Mouse (Mus musculus) NIH3T3 (cell line): ENCODE results near the gene Utf1.

Experiments used
- DNase-seq: peaks from one replicate; pipeline ENCODE4 v3.0.0-alpha.2; 2012; ENCODE audit warnings: low read depth

The Utf1 gene

DNA sequence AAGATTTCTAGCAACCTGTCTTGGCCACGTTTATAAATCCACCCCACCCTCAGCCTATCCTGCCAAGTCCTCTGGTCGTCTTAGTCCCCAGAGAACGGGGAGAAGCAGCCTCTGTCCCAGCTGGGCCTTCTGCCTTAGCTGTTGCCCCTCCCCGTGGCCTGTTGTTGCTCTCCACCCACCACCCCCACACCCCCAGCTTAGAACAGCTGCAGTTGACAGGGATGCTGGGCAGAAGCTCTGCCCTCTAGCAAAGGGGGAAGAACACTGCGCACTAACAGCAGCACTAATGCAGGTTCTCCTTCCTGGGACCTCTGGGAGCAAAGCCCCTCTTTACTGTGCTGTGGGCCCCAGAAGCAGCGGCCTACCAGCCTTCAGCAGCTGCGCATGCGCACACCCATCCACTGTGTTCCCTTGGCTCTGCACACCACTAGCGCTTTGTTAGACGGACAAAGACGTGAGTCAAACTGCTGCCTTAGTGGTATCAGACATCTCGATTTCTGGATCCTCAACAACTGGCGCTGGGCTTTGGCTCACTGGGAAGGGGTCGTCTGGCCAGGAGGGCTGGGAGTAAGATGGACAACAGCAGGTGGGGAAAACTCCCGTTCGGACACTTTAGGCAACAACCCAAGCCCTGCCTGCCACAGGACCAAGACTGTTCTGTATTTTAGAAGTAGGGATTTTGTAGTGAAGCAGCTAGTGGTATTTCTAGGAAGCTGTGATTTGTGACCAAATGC, 2.9 kb upstream of the Utf1 start:
- no peak for DNase-seq

DNA sequence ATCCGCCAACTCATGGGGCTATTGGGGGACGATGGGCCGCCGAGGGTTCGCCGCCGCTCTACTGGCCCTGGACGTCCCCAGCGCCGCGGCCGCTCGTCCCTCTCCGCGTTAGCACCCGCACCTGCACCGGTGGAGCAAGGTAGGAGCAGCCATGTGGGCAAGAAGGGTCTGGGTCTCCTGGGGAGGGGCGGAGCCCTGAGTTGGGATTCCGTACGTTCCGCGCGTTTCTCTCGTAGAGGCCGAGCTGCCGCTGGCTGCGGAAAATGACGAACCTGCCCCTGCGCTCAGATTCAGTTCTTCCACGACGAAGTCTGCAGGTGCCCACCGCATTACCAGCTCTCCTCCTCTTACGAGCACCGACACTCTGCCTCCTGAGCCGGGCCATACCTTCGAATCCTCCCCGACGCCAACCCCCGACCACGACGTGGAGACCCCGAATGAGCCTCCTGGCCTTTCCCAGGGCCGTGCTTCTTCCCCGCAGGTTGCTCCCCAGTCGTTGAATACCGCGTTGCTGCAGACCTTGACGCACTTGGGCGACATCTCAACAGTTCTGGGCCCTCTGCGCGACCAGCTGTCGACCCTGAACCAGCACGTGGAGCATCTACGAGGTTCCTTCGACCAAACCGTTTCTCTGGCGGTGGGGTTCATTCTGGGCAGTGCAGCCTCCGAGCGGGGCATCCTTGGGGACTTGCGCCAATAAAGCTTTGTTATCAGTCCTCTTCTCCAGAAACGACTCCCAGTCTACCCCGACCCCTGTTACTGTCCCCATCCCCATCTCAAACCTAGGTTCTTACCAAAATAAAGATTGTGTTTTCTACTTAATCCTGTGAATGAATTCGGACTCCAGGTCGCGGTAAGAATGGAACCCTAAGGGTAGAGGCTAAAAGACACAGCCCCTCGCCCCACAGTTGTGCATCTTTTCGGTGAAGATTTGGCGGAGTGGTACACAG, 977 bp downstream of the Utf1 start:
- no peak for DNase-seq

DNA sequence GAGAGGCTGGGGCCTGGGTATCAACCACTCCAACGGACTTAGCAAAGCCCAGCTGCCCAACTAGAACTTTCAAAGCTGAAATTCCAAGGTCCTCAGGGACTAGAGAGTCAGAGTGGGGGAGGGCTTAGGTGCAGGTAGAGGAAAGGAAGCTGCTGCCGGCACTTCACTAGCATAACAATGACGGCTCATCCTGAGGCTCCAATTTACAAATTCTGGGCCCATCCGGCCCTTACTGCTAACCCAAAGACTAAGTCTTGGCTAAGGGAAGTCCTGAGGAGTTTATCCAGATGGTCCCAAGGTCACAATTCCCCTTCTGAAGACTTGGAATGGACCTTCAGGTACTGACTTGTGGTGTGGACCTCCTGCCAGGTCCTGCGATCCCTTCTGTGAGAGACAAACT, 1.9 kb downstream of the Utf1 start:
- no peak for DNase-seq

DNA sequence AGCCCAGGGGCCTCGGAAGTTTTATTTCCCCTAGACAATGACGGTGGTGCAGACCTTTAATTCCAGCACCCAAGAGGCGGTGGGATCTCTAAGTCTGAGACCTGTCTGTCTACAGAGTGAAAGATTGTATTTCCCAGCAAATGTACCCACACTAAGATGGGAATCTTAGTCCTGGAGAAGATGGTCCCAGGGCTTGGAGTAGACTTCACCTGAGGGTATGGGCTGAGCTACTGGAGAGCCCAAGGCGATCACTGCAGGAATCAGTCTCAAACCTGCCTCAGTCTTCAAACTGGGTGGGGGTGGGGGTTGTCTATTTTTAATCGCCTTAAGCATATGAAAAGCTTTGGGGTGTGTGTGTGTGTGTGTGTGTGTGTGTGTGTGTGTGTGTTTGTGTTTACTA, 2.4 kb downstream of the Utf1 start:
- no peak for DNase-seq

DNA sequence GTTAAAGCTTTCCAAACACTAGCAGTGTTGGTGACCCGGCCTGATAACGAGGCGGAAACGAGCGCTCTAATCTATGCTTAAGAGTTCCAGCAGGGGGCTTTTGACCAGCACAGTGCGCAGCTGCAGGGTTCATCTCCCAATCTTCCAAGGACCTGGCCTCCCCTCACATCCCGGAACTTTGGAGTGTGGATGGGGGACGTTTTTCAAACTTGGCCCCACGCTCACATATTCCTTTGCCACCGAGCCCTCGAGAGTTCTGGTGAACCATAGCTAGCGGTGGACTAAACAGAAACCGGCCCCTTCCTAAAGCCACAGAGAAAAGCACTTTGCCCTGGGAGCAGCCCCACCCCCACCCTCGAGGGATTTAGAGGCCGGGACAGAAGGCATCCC, 6.3 kb downstream of the Utf1 start:
- peak; percentile 76 for DNase-seq

DNA sequence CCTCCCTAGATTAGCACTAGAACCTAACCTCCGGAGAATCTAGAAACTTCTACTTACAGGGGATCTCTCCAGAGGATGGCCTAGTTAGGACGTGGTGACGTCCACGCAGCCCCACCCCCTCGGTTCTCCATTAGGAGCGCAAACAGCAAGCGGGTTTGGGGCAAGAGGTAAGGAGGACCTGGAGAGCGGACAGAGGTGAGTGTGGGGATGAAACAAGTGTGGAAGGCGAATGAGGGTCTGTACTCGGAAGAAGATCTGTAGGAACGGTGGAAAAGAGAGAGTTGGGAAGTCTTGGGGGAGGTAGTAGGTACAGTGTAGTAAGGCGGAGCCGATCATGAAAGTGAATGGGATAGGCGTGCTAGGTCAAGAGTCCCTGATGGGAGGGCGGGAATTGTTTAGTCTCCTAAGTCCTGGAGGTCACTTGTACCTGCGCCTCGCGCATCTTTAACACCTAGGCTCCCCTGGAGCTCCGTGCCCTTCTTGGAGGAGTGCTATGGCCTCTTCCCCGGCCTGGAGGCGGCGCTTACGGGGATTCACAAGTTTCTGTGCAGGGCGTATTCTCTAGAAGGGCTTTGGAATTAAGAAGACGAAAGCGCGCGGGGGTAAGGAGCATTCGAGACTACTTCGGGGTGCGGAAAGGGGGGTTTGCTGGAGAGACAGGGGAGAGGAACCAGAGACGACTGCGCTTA, 6.8 kb downstream of the Utf1 start:
- peak; percentile 78 for DNase-seq

DNA sequence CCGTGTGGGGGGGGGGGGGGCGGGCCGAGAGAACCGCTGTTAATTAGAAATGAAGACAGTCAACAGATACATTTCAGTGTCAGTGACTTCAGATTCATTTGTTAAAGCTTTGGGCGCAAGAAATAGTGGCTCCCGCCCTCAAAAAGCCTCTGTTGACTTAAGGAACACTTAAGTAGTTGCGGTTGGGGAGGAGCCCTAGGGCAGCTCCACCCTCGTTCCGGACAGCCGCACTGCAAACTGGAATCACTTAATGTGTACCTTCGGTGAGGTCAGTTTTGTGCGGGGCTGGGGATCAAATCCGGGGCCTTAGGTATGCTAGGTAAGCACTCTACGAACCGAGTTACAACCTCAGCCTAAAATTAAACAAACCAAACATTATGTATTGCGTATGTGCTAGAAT, 7.5 kb downstream of the Utf1 start:
- peak; percentile 53 for DNase-seq

DNA sequence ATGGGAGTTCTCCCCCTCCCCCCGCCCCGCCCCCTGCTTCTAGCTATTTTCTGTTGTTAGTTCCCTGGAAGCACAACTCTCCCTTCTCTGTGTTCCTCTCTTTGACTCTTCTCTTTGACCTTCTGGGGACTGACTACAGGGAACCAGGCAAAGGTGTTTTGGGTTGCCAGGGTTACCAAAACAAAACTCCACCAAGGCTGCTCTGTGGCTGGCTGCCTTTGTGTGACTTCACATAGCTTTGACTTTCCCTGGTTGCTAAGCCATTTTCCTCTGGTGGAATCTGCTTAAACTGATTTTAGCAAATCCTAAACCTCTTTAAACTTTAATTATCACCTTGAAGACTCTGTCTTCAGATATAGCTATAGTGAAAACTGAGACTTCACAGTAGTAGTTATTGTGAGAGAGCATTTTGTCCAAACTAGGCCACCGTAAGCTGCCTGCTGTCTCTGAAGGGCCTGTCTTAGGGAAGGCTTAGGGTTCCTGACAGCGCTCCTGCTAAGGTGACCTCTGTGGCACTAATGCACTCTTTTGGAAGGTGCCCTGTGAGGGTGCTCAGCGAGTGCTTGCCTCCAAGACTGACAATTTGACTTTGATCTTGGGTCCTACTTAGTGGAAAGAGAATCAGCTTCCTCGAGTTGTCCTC, 8.5 kb downstream of the Utf1 start:
- no peak for DNase-seq

DNA sequence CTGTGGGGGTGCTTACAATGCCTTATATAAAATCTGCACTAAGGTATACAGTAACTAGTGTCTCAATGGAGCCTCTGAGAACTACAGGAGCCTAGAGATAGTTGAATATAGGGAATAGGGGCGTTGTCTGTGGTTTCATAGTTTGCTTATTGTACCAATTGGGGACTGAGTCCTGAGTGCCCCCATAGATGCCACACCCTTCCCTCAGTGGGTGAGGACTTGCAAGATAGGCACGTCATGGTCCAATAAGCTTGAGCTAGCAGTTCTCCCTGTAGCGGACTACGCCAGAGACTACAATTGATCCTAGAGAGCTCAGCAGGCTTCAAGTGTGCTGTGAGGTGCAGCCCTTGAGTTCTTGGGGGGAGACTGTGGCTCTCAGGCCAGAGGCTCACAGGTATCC, 11.9 kb downstream of the Utf1 start:
- DNase-seq = no peak

DNA sequence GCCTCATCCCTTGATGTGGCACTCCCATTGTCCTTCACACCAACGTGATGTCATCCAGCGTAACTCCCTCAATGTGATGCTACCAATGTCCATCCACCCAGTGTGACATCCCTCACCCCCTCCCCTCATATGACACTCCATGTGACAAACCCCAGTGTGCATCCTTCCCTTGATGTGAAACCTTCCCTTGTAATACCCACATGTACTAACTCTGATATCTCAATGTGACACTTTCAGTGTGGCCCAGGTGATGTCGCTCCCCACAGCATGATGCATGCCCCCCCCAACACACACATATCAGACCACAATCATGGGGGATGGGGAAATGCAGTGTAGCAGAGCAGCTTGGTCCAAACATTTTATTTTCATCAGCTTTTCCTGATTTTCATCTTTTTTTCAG, 13.1 kb downstream of the Utf1 start:
- DNase-seq = no peak

DNA sequence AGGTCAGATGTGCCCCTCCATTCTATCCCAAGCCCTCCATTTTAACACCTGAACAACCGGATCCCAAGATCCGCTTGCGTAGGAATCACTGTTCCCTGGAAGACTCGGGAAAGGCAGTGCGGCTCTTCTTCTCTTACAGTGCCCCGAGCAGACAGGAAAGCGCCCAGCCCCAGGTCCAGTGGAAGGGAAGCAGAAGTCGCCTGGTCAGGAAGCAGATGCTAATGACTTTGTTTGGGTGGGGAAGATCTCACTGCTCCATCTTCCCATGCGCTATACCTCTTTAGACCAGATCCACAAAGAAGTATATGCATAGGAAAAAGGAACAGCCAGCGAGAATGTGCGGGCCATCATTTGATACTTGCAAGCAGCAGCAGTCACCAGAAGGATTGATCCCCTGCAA, 13.8 kb downstream of the Utf1 start:
- no peak for DNase-seq

DNA sequence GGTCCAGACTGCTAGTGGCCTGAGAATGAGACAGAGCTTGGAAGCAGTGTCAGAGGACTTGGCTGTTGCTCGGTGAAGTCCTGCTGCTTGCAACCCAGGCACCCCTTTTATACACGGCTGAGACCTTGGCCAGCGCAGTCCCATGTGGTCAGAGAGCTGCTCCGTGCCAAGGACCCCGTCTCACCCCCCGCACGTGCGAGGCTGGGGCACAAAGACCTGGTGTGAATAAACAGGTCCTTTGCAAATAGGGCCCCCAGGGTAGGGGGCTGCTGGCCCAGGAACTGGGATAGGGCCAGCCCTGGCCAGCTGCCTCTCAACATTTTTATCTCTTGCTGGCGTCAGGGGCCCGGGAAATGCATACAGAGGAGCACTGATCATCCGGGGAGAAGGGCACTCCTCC, 14.4 kb downstream of the Utf1 start:
- no peak for DNase-seq

DNA sequence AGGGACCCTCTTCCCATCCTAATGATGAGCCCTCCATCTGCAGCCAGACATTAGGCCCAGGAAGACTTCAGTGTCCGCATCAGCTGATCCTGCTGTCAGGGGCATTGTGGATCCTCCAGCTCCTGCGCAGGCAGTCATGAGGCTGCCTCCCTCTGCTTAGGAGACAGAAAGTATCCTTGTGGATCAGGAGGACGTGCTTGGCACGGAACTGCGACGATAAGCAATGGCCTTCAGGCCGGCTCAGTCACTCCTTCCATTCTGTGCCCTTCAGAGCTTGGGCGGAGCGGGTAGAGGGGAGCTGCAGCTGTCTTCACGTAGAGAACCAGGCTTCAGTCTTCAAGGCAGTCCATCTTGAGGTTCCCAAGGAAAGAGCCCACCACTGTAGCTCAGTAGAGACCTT, 17.6 kb downstream of the Utf1 start:
- DNase-seq = no peak

DNA sequence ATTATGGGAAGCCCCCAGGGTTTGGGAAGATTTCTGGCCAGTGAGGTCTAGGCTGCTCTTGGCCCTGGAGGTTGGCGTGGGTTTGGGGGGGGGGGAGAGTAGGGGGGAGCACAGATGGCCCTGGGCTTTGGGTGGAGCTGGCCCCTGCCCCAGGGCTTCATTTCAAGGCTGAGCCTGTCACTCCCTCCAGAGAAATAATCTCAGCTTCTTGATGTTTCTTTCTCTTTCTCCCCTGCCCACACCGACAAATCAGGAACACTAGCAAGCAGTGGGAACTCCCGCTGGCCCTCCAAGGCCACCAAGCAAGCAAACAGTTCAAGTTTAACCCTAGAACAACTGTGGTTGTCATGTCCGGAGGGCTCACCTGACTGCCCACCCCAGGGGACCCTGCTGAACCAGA, 20.2 kb downstream of the Utf1 start:
- no peak for DNase-seq

DNA sequence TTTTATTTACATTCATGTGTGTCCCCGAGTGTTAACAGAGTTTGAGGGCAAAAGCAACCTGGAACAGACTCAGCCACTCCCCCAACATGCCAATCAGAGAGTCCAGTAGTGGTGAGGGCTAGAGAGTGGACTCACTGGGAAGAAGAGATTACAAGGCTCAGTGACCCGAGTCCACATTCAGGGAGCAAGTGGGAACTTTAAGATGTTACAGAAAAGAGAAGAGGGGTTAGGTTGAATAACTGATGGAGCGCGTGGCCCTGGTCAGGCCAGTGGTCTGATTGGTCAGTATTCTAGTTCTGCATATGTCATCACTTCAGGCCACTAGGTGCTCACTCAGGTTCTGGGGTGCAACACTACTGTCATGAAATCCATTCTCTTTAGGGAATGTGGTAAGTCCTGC, 23.6 kb downstream of the Utf1 start:
- no peak for DNase-seq

DNA sequence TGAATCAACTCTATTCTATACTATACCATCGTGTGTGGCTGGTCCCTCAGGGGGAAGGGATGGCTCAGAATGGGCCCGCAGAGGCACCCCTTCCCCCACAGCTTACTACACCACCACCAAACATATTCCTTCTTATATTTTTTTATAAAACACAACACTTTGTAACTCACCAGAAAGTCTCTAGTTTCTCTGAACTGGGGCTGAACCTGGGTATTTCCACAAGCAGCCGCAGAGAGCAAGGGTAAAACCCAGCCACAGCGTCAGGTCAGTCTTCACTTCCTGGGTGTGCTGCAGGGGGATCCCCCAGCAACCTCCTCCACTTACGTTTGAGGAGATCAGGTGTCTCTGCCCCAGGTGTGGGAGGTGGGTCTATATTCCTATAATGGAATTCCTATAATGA, 24.8 kb downstream of the Utf1 start:
- DNase-seq = no peak

DNA sequence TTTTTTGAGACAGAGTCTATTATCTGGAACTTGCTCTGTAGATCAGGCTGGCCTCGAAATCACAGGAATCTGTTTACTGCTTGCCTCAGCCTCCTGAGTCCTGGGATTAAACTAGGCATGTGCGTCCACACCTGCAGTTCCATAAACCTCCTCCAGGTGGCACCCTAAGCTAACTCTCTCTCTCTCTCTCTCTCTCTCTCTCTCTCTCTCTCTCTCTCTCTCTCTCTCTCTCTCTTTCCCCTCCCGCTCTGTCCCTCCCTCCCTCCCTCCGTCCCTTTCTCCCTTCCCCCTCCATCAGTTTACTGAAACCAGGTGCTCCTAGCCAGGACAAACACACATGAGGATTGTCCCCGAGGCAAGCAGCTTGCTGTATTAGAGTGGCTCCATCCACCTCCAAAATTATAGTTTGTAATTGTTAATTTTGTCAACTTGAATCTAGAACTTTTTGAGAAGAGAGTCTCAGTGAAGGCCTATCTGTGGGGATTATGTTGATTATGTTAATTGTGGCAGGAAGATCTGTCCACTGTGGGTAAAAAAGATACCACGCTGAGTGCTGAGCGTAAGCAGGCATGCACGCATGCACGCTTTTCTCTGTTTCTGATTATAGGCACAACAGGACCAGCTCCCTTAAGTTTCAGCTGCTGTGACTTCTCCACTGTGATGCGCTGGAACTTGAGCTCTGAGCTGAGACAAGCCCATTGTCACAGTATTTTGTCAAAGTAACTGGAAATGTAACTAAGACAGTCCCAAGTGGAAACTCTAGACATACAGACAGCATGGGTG, 25.9 kb downstream of the Utf1 start:
- DNase-seq = peak; percentile 91

DNA sequence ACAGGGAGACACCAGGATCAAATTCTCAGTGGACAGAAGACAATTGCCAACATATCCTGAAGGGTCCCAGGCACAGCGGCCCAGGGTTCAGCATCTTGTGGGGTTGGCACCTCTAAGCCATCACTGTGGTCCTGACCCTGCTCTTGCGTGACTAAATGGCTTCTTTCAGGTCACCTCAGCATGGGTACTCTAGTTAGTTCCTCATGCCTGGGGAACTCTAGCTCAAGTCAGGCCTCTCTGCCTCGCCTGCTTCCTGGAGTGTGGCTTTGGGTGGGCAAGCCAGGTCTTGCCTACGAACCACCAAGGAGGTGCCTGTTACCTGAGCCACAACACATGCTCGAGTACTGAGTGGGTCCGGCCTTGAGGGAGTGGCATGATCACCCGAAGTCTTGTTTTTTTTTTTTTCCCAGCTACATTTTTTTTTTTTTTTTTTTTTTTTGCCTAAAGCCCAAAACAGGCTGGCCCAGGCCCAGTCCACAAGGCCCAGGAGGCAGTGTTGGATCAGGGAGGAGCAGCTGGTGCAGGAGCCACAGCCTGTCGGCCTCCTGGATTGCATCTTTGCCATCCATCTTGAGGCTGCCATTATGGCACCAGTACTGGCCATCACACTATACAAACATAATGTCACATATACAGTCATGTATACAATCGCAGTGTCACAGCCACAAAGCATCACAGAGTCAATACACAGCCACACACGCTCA, 26.8 kb downstream of the Utf1 start:
- DNase-seq = peak; percentile 64

DNA sequence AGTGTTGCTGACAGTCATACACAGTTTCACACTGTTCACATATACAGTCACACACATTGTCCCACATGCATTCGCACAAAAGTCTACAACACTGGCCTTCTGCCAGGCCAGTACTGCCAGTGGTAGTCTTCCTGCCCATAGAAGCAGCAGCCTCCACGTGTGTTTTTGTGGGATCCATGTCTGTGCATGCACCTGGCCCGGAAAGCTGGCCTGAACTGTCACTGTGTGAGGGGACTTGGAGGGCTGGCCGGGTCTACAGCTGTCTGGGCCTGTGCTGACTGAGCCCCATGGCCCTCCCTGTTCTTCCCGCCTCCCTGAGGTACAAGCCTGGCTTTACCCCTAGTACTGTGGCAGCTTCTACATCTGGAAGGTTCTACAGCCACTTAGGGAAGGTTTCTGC, 27.4 kb downstream of the Utf1 start:
- DNase-seq = peak; percentile 37

DNA sequence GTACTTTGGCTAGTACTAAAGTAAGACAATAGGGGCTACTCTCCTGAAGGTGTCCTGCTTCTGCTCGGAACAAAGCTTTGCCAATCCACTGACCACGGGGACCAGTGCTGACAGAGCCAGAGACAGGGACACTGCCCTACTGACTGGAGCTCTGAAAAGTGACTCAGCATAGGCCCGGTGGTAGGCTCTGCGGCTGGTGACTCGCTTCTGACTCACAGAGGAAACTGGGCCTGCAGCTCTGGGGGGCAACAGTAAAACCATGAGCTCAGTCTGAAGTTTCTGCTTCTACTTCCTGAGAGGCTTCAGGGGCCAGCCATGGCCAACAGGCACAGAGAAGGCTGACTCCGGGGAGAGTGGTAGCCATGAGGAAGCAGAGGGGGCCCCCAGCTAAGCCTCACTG, 27.8 kb downstream of the Utf1 start:
- DNase-seq = peak; percentile 84

DNA sequence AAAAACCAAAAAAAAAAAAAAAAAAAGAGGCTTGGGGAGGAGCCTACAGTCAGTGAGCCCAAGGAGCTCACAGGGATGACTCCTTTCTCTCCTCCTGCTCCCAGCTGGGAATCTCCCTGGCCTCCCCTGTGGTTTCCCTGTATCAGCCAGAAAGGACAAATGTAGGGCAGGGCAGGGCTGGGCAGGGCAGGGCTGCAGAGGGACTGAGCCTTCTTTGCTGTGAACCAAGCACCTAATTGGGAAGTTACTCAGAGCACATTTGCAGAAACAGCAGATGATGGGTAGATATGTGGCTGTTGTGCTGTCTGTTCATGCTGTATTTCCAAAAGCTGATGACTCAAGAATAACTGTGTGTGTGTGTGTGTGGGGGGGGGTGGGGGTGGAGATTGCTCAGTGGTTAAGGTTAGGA, 29.3 kb downstream of the Utf1 start:
- DNase-seq = peak; percentile 64
